Mouse (Mus musculus) skeletal muscle tissue, adult 2 months (tissue): ENCODE data around the gene Tfb2m.

Experiments used
- DNase-seq: peaks from one replicate; pipeline ENCODE4 v3.0.0-alpha.2; 2012; ENCODE audit warnings: low read depth, low spot score

Gene Tfb2m

DNA sequence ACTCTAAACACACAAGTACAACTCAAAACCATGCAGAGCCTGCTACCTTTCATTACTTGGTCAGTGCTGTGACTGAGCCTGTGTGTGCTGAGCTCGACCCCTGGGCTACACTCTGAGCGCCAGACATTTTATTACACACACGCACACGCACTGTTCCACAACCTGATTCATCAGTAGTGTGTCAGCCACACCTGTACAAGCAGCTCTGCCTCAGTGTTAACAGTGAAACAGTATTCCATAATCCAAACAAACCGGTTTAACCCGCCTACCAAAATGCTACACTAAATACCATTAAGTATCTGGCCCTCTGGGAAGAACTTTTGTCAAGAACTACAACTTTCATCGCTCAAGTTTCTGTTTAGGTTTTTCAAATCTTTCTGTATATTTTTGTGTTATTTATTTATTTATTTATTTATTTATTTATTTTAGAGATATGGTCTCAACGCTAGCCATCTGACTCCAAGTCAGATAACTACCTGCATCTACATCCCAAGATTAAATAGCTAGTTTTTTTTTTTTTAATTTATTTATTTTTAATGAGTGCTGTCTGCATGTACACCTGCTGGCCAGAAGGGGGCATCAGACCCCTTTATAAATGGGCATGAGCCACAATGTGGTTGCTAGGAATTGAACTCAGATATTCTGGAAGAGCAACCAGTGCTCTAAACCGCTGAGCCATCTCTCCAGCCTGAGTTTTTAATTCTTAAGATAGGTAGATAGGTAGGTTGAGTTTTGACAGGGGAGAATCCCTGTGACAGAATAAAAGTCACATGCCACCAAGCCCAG is 39.3 kb downstream of the Tfb2m start:
- DNase-seq: no peak

GRCm38 (mm10) chr1:179502565-179502964 is 43.5 kb downstream of the Tfb2m start:
- DNase-seq: no peak

DNA sequence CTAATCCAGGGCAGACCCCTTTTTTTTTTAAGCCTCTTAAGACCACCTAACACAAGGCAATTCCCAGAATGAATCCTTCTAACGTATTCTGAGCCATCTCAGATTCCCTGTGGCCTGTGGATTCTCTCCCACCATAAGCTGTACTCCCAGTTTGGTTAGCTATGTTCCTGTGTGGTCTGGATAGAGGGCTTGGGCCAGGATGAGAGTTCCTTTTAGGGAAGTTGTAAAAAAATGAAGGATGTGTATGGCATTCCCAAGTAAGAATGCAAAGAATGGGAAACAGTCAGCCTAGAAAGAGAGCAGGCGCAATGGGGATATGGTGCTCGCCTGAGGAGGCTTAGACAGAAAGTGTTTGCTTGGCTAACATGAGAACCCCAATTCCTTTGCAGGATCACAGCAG is 46.8 kb downstream of the Tfb2m start:
- no peak for DNase-seq

- no peak for DNase-seq
Observed at GRCm38 (mm10) chr1:179492908-179493307, 53.2 kb downstream of the Tfb2m start.

GRCm38 (mm10) chr1:179488520-179488919 is 57.5 kb downstream of the Tfb2m start:
- DNase-seq: no peak

GRCm38 (mm10) chr1:179487990-179488389 is 58.1 kb downstream of the Tfb2m start:
- peak; percentile 49 for DNase-seq

- no peak for DNase-seq
Observed at GRCm38 (mm10) chr1:179487238-179487637, 58.8 kb downstream of the Tfb2m start.

DNA sequence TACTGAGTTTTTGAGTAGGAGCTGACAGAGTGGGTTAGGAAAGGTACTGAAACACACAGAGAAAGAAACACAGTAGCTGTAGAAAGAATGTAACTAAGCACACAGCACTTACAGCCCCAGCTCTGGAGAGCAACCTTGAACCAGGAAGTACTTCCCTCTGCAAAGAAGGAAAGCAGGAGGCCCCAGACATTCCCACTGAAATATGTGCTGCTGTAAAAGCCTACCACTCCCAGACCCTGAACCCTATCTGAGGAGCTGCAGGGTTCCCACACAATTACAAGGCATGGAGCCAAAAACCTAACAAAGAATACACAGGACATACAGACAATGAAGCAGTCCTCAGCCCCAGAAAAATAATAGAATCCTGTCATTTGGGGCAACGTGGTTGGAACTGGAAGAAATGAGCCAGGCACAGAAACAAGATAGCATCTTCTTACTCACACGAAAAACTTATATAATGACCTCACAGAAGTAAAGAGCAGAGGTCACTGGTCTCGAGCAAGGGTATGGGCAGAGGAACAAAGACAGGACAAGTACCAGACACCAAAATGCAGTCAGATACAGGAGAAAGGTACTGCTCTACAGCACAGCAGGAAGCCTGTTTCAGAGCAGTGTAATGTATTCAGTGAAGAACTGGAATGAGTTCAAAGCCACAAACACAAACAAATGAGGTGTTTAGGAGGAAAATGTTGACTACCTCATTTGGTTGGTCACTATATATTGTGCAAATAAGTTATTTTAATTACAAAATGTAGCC is 60.1 kb downstream of the Tfb2m start:
- DNase-seq: no peak

DNA sequence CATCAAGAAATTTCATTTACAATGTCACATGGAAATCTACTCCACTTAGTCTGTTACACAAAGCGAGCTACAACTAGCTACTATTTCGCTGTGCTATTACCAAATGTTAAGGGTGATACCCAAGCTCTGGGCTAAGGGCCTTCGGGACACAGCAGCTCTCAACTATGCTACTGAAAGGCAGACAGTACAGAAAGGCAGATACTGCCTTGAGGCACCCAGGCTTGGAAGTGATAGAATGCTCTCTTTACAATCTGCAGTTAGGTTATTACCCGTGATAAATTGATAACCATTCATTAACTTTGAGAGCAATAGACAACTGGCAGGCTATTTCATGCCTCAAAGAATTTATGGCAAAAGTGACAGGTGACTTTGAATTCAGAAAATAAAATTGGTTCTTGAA is 65.2 kb downstream of the Tfb2m start:
- DNase-seq: no peak
